Mouse (Mus musculus) cerebellum, adult 2 months (tissue): ENCODE measurements at regions not wholly inside any gene's neighbourhood (a gene's known extent, or its start where the extent isn't known, plus 50 kb on each side); places are given as distances from the start of the nearest gene placed in this dataset.

ENCODE experiments used
- DNase-seq, 2 experiments: peaks; one replicate each; pipeline ENCODE4 v3.0.0; 2021
- H3K27ac ChIP-seq: fragments of 200-500 bp; 2 replicates; pipeline ENCODE4 v1.5.1; 2012; ENCODE audit warnings: low read length, control low read depth, inconsistent platforms; ENCODE audit not compliant: insufficient read depth
- H3K27me3 ChIP-seq: fragments of 200-500 bp; 2 replicates; pipeline ENCODE4 v1.6.1; 2012; ENCODE audit warnings: inconsistent platforms, mild to moderate bottlenecking, low read length, moderate library complexity; ENCODE audit not compliant: control insufficient read depth, insufficient read depth
- H3K4me1 ChIP-seq: fragments of 200-500 bp; 2 replicates; pipeline ENCODE4 v1.6.1; 2011; ENCODE audit warnings: low read length; ENCODE audit not compliant: control insufficient read depth, insufficient read depth
- H3K4me3 ChIP-seq: fragments of 200-500 bp; replicated peaks from 2 replicates; pipeline ENCODE3; 2011; ENCODE audit warnings: mild to moderate bottlenecking, low read depth, low read length, control low read depth; ENCODE audit not compliant: insufficient read depth
- CTCF ChIP-seq: fragments of 200-500 bp; IDR thresholded peaks from 2 replicates; pipeline ENCODE4 v1.5.1; 2011; ENCODE audit warnings: low read depth, mild to moderate bottlenecking, control low read depth, low read length, moderate library complexity, borderline replicate concordance; ENCODE audit not compliant: insufficient read depth
- POLR2A ChIP-seq: fragments of 200-500 bp; IDR thresholded peaks from 2 replicates; pipeline ENCODE4 v1.6.1; 2011; ENCODE audit warnings: low read length, control low read depth, borderline replicate concordance; ENCODE audit not compliant: insufficient read depth
- WGBS: fragments of 180-500 bp; shearing (Covaris S2); methylation state at CpG from one replicate; pipeline ENCODE4 v1.1.7; 2018; 5-methylcytosine and 5-hydroxymethylcytosine counted together

GRCm38 (mm10) chr7:77509586-77509985 is 1228.2 kb downstream of the Ntrk3 start:
- H3K27ac ChIP-seq, result no peak overlapping the region
- no peak for DNase-seq
- 47% methylated on average over 2 of the region's 2 CpGs for WGBS

GRCm38 (mm10) chr7:77507606-77508005 is 1230.2 kb downstream of the Ntrk3 start:
- Histone ChIP-seq H3K4me1 (no peaks in the 10 kb centered on the region), H3K4me3 (no peak overlapping the region), H3K27me3 (no peaks in the 10 kb centered on the region), H3K27ac (no peak overlapping the region)
- WGBS, result 81% methylated on average over 3 of the region's 3 CpGs
- DNase-seq, result no peak
- TF ChIP-seq POLR2A (no peak), CTCF (no peak)

More at GRCm38 (mm10) chr7:77509586-77509985, 1228.2 kb downstream of the Ntrk3 start:
- no peaks in the 10 kb centered on the region for H3K27me3 ChIP-seq
- H3K4me3 ChIP-seq, result no peak overlapping the region
- TF ChIP-seq POLR2A (no peak), CTCF (no peak)
- H3K4me1 ChIP-seq, result no peaks in the 10 kb centered on the region

- no peak for DNase-seq
- Histone ChIP-seq H3K27me3 (no peaks in the 10 kb centered on the region), H3K27ac (no peak overlapping the region), H3K4me1 (no peaks in the 10 kb centered on the region), H3K4me3 (no peak overlapping the region)
- no peak for TF ChIP-seq CTCF
- TF ChIP-seq POLR2A, result no peak
- WGBS, result 48% methylated on average over 4 of the region's 4 CpGs
Measured at GRCm38 (mm10) chr7:77502608-77503007, 1235.2 kb downstream of the Ntrk3 start.

GRCm38 (mm10) chr7:77495066-77495465 is 1242.7 kb downstream of the Ntrk3 start:
- Histone ChIP-seq H3K27ac (no peak overlapping the region), H3K4me3 (no peak overlapping the region), H3K4me1 (no peaks in the 10 kb centered on the region), H3K27me3 (no peaks in the 10 kb centered on the region)
- WGBS, result 90% methylated on average over 3 of the region's 3 CpGs
- TF ChIP-seq POLR2A (no peak), CTCF (no peak)
- peak in 1 of 2 experiments; percentile 6 for DNase-seq

- Histone ChIP-seq H3K27me3 (no peaks in the 10 kb centered on the region), H3K4me3 (no peak overlapping the region), H3K27ac (no peak overlapping the region), H3K4me1 (no peaks in the 10 kb centered on the region)
- DNase-seq, result no peak
- no peak for TF ChIP-seq POLR2A
- TF ChIP-seq CTCF, result no peak
- WGBS, result 27% methylated on average over 2 of the region's 2 CpGs
Measured at GRCm38 (mm10) chr7:77477519-77477918, 1247.8 kb downstream of the Agbl1 start.

- 43% methylated on average over 2 of the region's 2 CpGs for WGBS
- TF ChIP-seq POLR2A (no peak), CTCF (no peak)
- no peak overlapping the region for H3K27ac ChIP-seq
Measured at GRCm38 (mm10) chr7:77446052-77446367, 1216.3 kb downstream of the Agbl1 start.

GRCm38 (mm10) chr7:77445352-77446051 is 1215.8 kb downstream of the Agbl1 start:
- Histone ChIP-seq H3K4me3 (no peak overlapping the region), H3K4me1 (peaks cover 3% of the 10 kb centered on the region; the same call in 1 of the 2 replicates), H3K27ac (no peak overlapping the region), H3K27me3 (no peaks in the 10 kb centered on the region)
- WGBS, result 17% methylated on average over 11 of the region's 11 CpGs
- TF ChIP-seq CTCF (no peak), POLR2A (no peak)
- DNase-seq, result no peak

More at GRCm38 (mm10) chr7:77446052-77446367, 1216.3 kb downstream of the Agbl1 start:
- Histone ChIP-seq H3K27me3 (no peaks in the 10 kb centered on the region), H3K4me1 (peaks cover 3% of the 10 kb centered on the region; the same call in 1 of the 2 replicates), H3K4me3 (no peak overlapping the region)
- no peak for DNase-seq

- Histone ChIP-seq H3K4me3 (no peak overlapping the region), H3K27me3 (no peaks in the 10 kb centered on the region), H3K4me1 (peaks cover 3% of the 10 kb centered on the region; the same call in 1 of the 2 replicates), H3K27ac (no peak overlapping the region)
- WGBS, result 66% methylated on average over 2 of the region's 2 CpGs
- no peak for DNase-seq
- TF ChIP-seq POLR2A (no peak), CTCF (no peak)
Measured at GRCm38 (mm10) chr7:77441622-77442021, 1211.9 kb downstream of the Agbl1 start.
